Mouse (Mus musculus) hindbrain, embryonic 13.5 days (tissue): ENCODE data around the gene Klhl25. TPM values are rescaled to one million over a fixed set of nuclear protein-coding genes. Genes with fewer than 3 reads are reported as not detected.
"Not testable (repeated sequence)": the region's sequence is repeated elsewhere in the genome, so short reads cannot be mapped to it uniquely, and the experiment has no call there.

ENCODE experiments used
- ATAC-seq: fragments of 200-750 bp; cut with Nextera tagmentation; 2 replicates; pipeline ENCODE4 v1.8.0; 2017; ENCODE audit warnings: moderate TSS enrichment; ENCODE audit not compliant: low FRiP score
- H3K27ac ChIP-seq: fragments of 300-500 bp; sonication (generic); 2 replicates; pipeline ENCODE4 v1.5.1; 2015; ENCODE audit warnings: inconsistent platforms, mild to moderate bottlenecking, moderate library complexity
- H3K27me3 ChIP-seq: fragments of 300-500 bp; sonication (generic); 2 replicates; pipeline ENCODE4 v1.6.1; 2015; ENCODE audit warnings: mild to moderate bottlenecking, inconsistent platforms
- H3K36me3 ChIP-seq: fragments of 300-500 bp; sonication (generic); 2 replicates; pipeline ENCODE4 v1.6.1; 2015; ENCODE audit warnings: mild to moderate bottlenecking, inconsistent platforms
- H3K4me1 ChIP-seq: fragments of 300-500 bp; sonication (generic); replicated peaks from 2 replicates; pipeline ENCODE4 v1.6.1; 2015; ENCODE audit warnings: inconsistent platforms
- H3K4me2 ChIP-seq: fragments of 300-500 bp; sonication (generic); 2 replicates; pipeline ENCODE4 v1.6.1; 2015; ENCODE audit warnings: inconsistent platforms, mild to moderate bottlenecking, moderate library complexity
- H3K4me3 ChIP-seq: fragments of 300-500 bp; sonication (generic); 2 replicates; pipeline ENCODE4 v1.5.1; 2015; ENCODE audit warnings: mild to moderate bottlenecking, inconsistent platforms
- H3K9ac ChIP-seq: fragments of 300-500 bp; sonication (generic); 2 replicates; pipeline ENCODE4 v1.6.1; 2015; ENCODE audit warnings: mild to moderate bottlenecking, inconsistent platforms
- H3K9me3 ChIP-seq: fragments of 300-500 bp; sonication (generic); 2 replicates; pipeline ENCODE4 v1.6.1; 2016; ENCODE audit warnings: inconsistent platforms
- WGBS: fragments of 180-500 bp; shearing (Covaris S2); methylation state at CpG from one replicate; pipeline ENCODE4 v1.1.7; 2015; 5-methylcytosine and 5-hydroxymethylcytosine counted together
- polyA plus RNA-seq: library from polyadenylated mRNA; unstranded; fragments of >200 nt; fragmentation: Nextera tagmentation; extraction: Ambion mirVana; gene quantifications from 2 replicates; pipeline ENCODE4 v1.2.1, GENCODE M21; 2015

The Klhl25 gene
- polyA plus RNA-seq, 1 experiment from 2014 or later: 32.9 TPM

DNA sequence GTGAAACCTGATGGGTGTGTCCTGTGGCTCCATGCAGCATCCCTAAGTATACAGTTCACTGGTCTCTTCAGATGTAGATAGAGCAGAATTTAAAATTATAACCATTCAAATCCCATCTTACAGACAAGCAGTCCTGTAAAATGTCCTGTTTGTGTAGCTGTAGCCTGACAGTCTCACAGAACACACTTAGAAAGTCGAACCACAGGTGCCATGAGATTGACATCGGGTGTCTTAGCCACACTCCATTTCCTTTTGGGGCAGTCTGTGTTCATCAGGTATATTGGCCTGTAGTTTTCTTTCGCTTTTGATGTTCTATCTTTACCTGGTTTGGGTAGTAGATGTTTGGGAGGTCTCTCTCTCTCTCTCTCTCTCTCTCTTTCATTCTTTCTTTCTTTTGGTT, 33.7 kb downstream of the Klhl25 start:
- ATAC-seq: no peak
- H3K4me1 ChIP-seq: peaks cover 7% of the 10 kb centered on the region
- no peaks in the 10 kb centered on the region for H3K27me3 ChIP-seq
- H3K36me3 ChIP-seq: no peaks in the 10 kb centered on the region
- H3K9ac ChIP-seq: no peak overlapping the region
- H3K27ac ChIP-seq: no peak overlapping the region
- no peak overlapping the region for H3K4me3 ChIP-seq
- no peak overlapping the region for H3K4me2 ChIP-seq
- 83% methylated on average over 3 of the region's 3 CpGs for WGBS
- H3K9me3 ChIP-seq: no peaks in the 10 kb centered on the region

GRCm38 (mm10) chr7:75891466-75891865, 43.4 kb downstream of the Klhl25 start:
- H3K36me3 ChIP-seq: no peaks in the 10 kb centered on the region
- no peaks in the 10 kb centered on the region; the same call in 1 of the 2 replicates for H3K9me3 ChIP-seq
- H3K27me3 ChIP-seq: no peaks in the 10 kb centered on the region
- no peak overlapping the region for H3K4me3 ChIP-seq
- no peak overlapping the region for H3K4me2 ChIP-seq
- no peak overlapping the region for H3K9ac ChIP-seq
- WGBS: 97% methylated on average over 4 of the region's 4 CpGs
- H3K4me1 ChIP-seq: no peaks in the 10 kb centered on the region
- ATAC-seq: no peak
- no peak overlapping the region for H3K27ac ChIP-seq

DNA sequence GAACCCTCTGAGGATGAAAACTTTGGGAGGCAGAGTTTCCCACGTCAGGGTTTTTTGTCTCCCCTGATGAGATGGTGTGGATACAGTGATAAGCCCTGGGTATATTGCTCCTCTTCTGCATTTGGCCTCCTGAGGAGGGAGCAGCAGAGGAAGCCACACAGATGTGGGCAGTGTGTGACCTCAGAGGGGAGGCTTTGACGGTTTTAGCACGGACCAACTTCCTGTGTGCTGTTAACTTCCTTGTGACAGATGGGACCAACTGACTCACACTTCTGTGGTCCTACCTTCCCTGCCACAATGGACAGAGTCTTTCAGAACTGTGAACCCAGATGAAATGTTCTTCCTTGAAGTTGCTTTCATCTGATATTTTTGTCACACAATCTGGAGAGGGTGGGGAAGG, 44.6 kb downstream of the Klhl25 start:
- no peak overlapping the region for H3K4me3 ChIP-seq
- no peaks in the 10 kb centered on the region for H3K36me3 ChIP-seq
- H3K4me2 ChIP-seq: no peak overlapping the region
- H3K9me3 ChIP-seq: no peaks in the 10 kb centered on the region; the same call in 1 of the 2 replicates
- no peak overlapping the region for H3K27ac ChIP-seq
- H3K9ac ChIP-seq: no peak overlapping the region
- H3K27me3 ChIP-seq: no peaks in the 10 kb centered on the region
- 77% methylated on average over 3 of the region's 3 CpGs for WGBS
- 0 out of 2 replicates have a peak, but pooled peaks cover 3% of the 10 kb centered on the region for H3K4me1 ChIP-seq
- no peak for ATAC-seq

GRCm38 (mm10) chr7:75893709-75894108, 45.6 kb downstream of the Klhl25 start:
- 92% methylated on average over 8 of the region's 8 CpGs for WGBS
- no peak overlapping the region for H3K4me2 ChIP-seq
- ATAC-seq: no peak
- no peaks in the 10 kb centered on the region for H3K27me3 ChIP-seq
- H3K9ac ChIP-seq: no peak overlapping the region
- H3K36me3 ChIP-seq: no peaks in the 10 kb centered on the region
- no peak overlapping the region for H3K27ac ChIP-seq
- 0 out of 2 replicates have a peak, but pooled peaks cover 5% of the 10 kb centered on the region for H3K4me1 ChIP-seq
- no peak overlapping the region for H3K4me3 ChIP-seq
- H3K9me3 ChIP-seq: no peaks in the 10 kb centered on the region; the same call in 1 of the 2 replicates

- no peak overlapping the region for H3K4me3 ChIP-seq
- no peak overlapping the region for H3K27ac ChIP-seq
- no peak for ATAC-seq
- H3K9ac ChIP-seq: no peak overlapping the region
- 0 out of 2 replicates have a peak, but pooled peaks cover 7% of the 10 kb centered on the region for H3K4me1 ChIP-seq
- H3K9me3 ChIP-seq: no peaks in the 10 kb centered on the region; the same call in 1 of the 2 replicates
- H3K4me2 ChIP-seq: no peak overlapping the region
- WGBS: 76% methylated on average over 5 of the region's 5 CpGs
- no peaks in the 10 kb centered on the region for H3K36me3 ChIP-seq
- H3K27me3 ChIP-seq: no peaks in the 10 kb centered on the region
These were observed 48.9 kb downstream of the Klhl25 start for GRCm38 (mm10) chr7:75897041-75897440.

DNA sequence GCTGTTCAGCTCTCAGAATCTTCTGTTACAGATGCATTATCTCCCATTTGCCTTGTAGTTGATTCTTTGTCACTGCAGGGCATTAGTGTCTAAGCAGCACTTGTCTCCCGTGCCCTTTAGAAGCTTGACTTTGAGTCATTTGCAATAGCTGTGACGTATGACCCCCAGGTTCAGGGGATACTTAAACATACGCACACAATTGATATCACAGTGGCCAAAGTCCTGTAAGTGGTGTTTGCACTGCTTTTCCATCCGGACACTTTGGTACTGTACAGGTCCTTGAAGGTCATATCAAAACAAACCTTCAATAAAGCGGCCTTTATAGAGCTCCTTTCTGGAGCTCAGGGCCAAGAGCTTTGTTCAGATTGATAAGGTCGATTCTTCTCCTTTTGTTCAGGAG, 51.0 kb downstream of the Klhl25 start:
- Histone ChIP-seq H3K27me3 (no peaks in the 10 kb centered on the region), H3K9me3 (no peaks in the 10 kb centered on the region; the same call in 1 of the 2 replicates), H3K4me3 (no peak overlapping the region), H3K4me1 (0 out of 2 replicates have a peak, but pooled peaks cover 7% of the 10 kb centered on the region), H3K27ac (no peak overlapping the region), H3K4me2 (no peak overlapping the region), H3K9ac (no peak overlapping the region), H3K36me3 (no peaks in the 10 kb centered on the region)
- 36% methylated on average over 6 of the region's 6 CpGs for WGBS
- ATAC-seq: no peak

DNA sequence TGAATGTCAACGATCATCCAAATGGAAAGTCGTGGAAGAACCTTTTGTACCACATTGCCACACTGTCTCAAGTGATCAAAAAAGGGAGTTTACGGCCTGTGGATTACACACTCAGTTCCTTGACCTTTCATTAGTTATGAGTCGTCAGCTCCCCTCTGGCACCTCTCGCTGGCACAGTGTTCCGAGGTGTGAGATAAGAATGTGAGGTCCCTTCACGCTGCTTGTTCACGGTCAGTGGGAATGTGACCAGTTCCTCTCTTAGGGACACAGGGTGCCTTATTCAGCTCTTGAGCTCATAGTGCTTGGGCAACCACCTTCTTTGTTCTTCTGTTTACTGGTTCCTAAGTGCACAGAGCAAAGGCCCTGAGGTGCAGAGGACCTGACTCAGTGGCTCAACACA, 51.4 kb downstream of the Klhl25 start:
- Histone ChIP-seq H3K27ac (no peak overlapping the region), H3K36me3 (no peaks in the 10 kb centered on the region), H3K9me3 (no peaks in the 10 kb centered on the region; the same call in 1 of the 2 replicates), H3K4me3 (no peak overlapping the region), H3K4me1 (0 out of 2 replicates have a peak, but pooled peaks cover 7% of the 10 kb centered on the region), H3K27me3 (no peaks in the 10 kb centered on the region), H3K4me2 (no peak overlapping the region), H3K9ac (no peak overlapping the region)
- 30% methylated on average over 8 of the region's 8 CpGs for WGBS
- ATAC-seq: no peak

DNA sequence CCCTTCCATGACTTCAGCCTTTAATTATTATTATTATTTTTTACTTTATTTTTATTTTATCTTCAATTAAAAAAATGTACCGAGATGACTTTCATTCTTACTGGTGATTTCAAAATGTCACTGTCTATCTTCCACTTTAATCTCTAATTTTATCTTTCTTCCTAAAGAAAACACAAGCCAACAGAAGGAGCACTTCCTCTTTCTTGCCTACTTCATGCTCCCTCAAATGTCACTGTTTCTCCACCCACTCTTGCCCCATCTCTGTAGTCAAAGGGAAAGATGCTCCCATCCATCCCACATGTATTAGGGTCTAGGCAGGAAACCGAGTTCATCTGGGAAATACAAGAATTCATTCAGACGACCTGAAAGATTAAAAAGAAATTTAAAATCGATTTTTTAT, 51.8 kb downstream of the Klhl25 start:
- 83% methylated on average over 4 of the region's 4 CpGs for WGBS
- ATAC-seq: no peak

DNA sequence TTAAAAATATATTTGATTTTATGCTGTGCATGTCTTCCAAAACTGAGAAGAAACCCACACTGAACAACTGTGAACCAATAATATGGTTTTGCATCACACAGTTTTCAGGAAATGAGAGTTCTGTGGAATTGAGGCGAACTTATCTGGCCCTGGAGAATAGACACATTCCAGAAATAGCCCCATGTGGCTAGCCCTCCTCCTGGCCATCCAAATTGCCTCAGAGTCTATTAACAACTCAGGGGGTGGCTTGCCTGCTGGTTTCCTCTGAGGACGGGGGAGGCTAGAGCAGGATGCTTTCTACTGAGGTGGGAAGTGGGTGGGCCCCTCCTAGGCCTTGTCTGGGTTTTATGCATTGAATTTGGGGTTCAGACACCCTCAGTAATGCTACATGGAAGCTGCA, 57.0 kb downstream of the Klhl25 start:
- no peak overlapping the region for H3K4me3 ChIP-seq
- 45% methylated on average over 2 of the region's 2 CpGs for WGBS
- no peaks in the 10 kb centered on the region for H3K9me3 ChIP-seq
- H3K9ac ChIP-seq: no peak overlapping the region
- 0 out of 2 replicates have a peak, but pooled peaks cover 2% of the 10 kb centered on the region for H3K27me3 ChIP-seq
- H3K27ac ChIP-seq: no peak overlapping the region
- H3K4me2 ChIP-seq: no peak overlapping the region
- ATAC-seq: no peak
- H3K4me1 ChIP-seq: no peaks in the 10 kb centered on the region
- H3K36me3 ChIP-seq: no peaks in the 10 kb centered on the region

More for the DNA sequence above, 51.8 kb downstream of the Klhl25 start:
- H3K4me1 ChIP-seq: 0 out of 2 replicates have a peak, but pooled peaks cover 7% of the 10 kb centered on the region
- no peaks in the 10 kb centered on the region for H3K27me3 ChIP-seq
- no peaks in the 10 kb centered on the region for H3K9me3 ChIP-seq
- H3K4me2 ChIP-seq: no peak overlapping the region
- no peak overlapping the region for H3K27ac ChIP-seq
- no peak overlapping the region for H3K4me3 ChIP-seq
- H3K9ac ChIP-seq: no peak overlapping the region
- no peaks in the 10 kb centered on the region for H3K36me3 ChIP-seq

- WGBS: 4% methylated on average over 11 of the region's 11 CpGs
- Histone ChIP-seq H3K27ac (peak overlapping the region; percentile 80), H3K4me3 (peak overlapping the region; percentile 32), H3K9ac (peak overlapping the region; percentile 68), H3K4me1 (peaks cover 10% of the 10 kb centered on the region), H3K4me2 (peak overlapping the region; percentile 55), H3K9me3 (no peaks in the 10 kb centered on the region), H3K27me3 (0 out of 2 replicates have a peak, but pooled peaks cover 2% of the 10 kb centered on the region), H3K36me3 (no peaks in the 10 kb centered on the region)
- peak; percentile 87 for ATAC-seq
These were observed 62.0 kb downstream of the Klhl25 start for GRCm38 (mm10) chr7:75910035-75910651.

DNA sequence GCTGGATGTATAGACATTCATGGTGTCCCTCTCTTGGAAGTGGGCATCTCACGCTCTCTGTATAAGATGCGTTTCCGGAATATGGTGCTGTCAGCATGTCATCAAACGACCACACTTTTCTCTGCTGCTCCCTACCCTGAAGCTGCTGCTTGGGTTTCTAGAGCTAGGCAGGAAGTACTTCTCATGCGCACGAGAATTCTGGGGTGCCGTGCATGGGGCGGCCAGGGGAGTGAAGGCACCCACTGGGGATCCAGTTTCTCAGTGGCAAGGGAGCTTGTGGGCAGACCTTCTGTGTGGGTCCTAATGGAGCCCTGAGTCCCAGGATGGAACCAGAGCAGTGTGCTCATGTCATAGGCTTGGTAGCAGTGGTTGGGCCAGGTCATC, 62.5 kb downstream of the Klhl25 start:
- ATAC-seq: no peak
- H3K9me3 ChIP-seq: no peaks in the 10 kb centered on the region
- WGBS: 77% methylated on average over 8 of the region's 8 CpGs
- peak overlapping the region; percentile 80 for H3K27ac ChIP-seq
- H3K27me3 ChIP-seq: 0 out of 2 replicates have a peak, but pooled peaks cover 2% of the 10 kb centered on the region
- peak overlapping the region; percentile 55 for H3K4me2 ChIP-seq
- H3K4me1 ChIP-seq: peaks cover 10% of the 10 kb centered on the region
- no peaks in the 10 kb centered on the region for H3K36me3 ChIP-seq
- H3K4me3 ChIP-seq: peak overlapping the region; percentile 32
- H3K9ac ChIP-seq: peak overlapping the region; percentile 68

GRCm38 (mm10) chr7:75913952-75914351, 65.8 kb downstream of the Klhl25 start:
- no peak overlapping the region for H3K27ac ChIP-seq
- no peak overlapping the region for H3K4me3 ChIP-seq
- WGBS: 1% methylated on average over 7 of the region's 7 CpGs
- no peak overlapping the region for H3K9ac ChIP-seq
- H3K36me3 ChIP-seq: no peaks in the 10 kb centered on the region
- H3K4me2 ChIP-seq: no peak overlapping the region
- no peaks in the 10 kb centered on the region for H3K9me3 ChIP-seq
- H3K27me3 ChIP-seq: no peaks in the 10 kb centered on the region
- H3K4me1 ChIP-seq: peaks cover 10% of the 10 kb centered on the region
- peak; percentile 79 for ATAC-seq

DNA sequence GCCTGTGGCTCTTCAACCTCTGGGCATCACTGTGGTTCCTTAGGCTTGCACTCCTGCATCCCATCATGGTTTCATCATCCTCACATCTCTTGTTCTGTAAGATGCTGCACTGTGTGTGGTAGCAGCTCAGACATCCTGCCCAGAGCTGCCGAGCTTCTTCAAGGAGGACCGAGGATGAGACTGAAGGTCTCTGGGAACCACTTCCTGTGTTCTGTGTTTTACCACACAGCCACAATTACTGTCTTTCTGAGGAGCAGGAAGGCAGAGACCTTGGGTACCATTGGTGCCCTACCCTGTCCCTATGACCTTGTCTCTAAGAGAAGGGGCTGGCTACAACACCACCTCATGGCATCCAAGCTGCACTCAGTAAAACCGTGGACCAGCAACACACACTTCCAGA, 67.4 kb downstream of the Klhl25 start:
- H3K9ac ChIP-seq, H3K27me3 ChIP-seq, ATAC-seq, H3K9me3 ChIP-seq, H3K4me2 ChIP-seq, H3K27ac ChIP-seq, H3K4me3 ChIP-seq, H3K4me1 ChIP-seq, H3K36me3 ChIP-seq: not testable (repeated sequence)
- 89% methylated on average over 3 of the region's 3 CpGs for WGBS
